Mouse (Mus musculus): Measurements from ENCODE around the gene Espn. TPM values are rescaled to one million over a fixed set of nuclear protein-coding genes. Genes with fewer than 3 reads are reported as not detected.

Gene Espn
- polyA plus RNA-seq, 1 experiment from 2014 or later = 1.6 TPM

DNA sequence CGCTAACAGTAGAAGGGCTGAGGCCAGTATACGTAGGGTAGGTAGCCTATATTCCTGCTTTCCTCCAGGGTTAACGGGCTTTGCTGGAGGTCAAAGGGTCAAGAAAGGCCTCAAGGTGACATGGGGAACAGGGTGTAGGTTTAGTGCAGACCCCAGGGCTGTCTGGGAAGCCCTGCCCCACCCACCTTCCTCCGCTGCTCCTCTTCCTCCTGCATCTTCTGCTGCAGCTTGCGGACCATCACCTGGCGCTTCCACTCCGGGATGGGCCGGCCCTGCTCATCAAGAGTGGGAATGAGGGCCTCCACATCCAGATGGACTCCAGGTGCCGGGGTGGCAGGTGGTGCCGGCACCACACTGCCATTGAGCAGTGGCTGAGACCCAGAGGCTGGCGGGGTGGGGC, 24.3 kb downstream of the Espn start:
- Histone ChIP-seq H3K9me3 (no peaks in the 10 kb centered on the region), H3K4me1 (replicated peaks) (peaks cover 78% of the 10 kb centered on the region), H3K27me3 (ENCODE audit: insufficient read depth, poor library complexity, severe bottlenecking) (peaks cover 100% of the 10 kb centered on the region), H3K27ac (no peak overlapping the region), H3K4me3 (no peak overlapping the region), H3K36me3 (no peaks in the 10 kb centered on the region)
- no peak for DNase-seq (ENCODE audit: low spot score)
- 79% methylated on average over 11 of the region's 11 CpGs for WGBS

DNA sequence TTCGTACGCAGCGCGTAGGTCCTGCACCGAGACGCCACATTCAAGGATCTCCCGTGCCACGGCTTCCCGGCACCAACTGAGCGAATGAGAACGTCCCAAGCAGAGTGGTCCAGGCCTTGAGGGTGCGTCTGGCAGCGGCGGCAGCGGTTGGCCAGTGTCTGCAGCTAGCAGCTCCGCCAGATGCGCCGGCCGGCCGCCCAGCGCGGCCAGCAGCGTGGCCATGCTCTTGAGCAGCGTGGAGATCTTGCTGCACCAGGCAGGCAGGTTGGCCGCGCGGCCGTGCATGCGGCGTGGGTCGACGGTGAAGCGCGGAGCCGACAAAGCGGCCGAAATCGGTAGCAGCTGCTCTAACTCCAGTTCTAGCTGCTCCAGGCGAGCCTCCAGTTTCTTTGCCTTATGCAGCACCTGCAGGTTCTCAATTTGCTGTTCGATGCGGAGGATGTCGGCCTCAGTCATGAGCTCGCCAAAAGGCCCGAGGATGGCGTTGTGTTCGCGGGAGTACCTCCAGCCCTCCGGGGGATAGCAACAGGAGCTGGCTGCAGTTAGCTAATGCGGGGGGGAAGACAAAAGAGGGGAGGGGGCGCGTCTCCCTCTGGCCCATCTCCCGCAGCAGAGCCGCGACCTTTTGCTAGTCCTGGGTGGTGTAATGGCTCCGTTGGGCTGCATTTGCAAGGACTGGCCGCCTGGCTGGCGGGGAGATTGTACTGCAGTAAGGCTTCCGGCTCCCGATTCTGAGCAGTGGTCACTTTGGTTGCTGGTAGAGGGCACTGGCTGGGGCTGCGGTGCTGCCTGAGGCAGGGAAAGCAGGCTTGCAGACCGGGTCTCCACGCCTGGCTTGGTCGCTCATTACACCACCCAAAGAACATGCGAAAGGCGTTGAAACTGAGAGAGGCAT, 25.9 kb downstream of the Espn start:
- H3K36me3 ChIP-seq = no peaks in the 10 kb centered on the region
- 4% methylated on average over 65 of the region's 65 CpGs for WGBS
- H3K4me1 ChIP-seq (replicated peaks) = peaks cover 65% of the 10 kb centered on the region
- H3K9me3 ChIP-seq = no peaks in the 10 kb centered on the region
- H3K27ac ChIP-seq = no peak overlapping the region
- peak; percentile 59 for DNase-seq (ENCODE audit: low spot score)
- H3K4me3 ChIP-seq = peak overlapping the region; percentile 40
- H3K27me3 ChIP-seq (ENCODE audit: insufficient read depth, poor library complexity, severe bottlenecking) = peaks cover 100% of the 10 kb centered on the region

DNA sequence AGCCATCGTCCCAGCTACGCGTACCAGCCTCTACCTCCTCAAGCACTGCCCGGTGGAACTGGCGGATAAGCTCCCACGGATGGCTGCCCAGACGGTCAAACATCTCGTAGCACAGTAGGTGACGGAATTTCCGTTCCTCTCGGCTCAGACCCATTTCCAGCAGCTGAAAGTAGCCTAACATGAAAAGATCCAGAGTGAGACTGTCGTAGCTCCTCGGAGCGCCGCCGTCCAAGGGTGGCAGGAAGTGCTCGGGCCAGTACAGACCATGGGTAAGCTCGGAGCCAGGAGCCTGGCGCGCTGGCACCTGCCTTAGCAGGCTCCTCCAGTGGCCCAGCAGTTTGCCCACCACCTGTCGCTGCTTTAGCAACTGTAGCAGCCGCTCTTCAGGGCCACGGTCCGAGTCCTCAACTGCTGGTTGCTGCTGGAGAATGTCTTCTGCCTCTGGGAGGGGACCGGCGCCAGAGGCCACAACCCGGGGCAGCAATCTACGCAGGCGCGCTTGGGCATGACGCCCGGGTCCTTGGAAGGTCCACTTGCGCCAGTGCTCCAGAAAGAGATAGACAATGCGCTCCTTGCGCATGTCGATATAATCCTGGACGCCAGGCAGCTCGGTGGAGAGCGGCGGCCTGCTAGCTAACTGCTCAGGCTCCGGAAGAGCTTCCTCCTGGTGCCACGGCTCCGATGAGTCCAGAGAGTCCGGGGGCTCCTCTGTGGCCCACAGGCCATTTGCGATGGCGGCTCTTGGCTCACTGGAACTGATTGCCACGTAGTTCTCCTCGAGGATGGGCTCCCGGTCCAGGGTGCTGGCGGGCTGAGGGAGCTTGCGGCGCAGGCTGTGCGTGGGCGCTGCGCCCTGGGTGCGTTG, 26.8 kb downstream of the Espn start:
- H3K36me3 ChIP-seq = no peaks in the 10 kb centered on the region
- H3K4me3 ChIP-seq = peak overlapping the region; percentile 40
- H3K4me1 ChIP-seq (replicated peaks) = peaks cover 65% of the 10 kb centered on the region
- no peaks in the 10 kb centered on the region for H3K9me3 ChIP-seq
- peaks cover 100% of the 10 kb centered on the region for H3K27me3 ChIP-seq (ENCODE audit: insufficient read depth, poor library complexity, severe bottlenecking)
- WGBS = 5% methylated on average over 56 of the region's 56 CpGs
- no peak overlapping the region for H3K27ac ChIP-seq
- DNase-seq (ENCODE audit: low spot score) = no peak

DNA sequence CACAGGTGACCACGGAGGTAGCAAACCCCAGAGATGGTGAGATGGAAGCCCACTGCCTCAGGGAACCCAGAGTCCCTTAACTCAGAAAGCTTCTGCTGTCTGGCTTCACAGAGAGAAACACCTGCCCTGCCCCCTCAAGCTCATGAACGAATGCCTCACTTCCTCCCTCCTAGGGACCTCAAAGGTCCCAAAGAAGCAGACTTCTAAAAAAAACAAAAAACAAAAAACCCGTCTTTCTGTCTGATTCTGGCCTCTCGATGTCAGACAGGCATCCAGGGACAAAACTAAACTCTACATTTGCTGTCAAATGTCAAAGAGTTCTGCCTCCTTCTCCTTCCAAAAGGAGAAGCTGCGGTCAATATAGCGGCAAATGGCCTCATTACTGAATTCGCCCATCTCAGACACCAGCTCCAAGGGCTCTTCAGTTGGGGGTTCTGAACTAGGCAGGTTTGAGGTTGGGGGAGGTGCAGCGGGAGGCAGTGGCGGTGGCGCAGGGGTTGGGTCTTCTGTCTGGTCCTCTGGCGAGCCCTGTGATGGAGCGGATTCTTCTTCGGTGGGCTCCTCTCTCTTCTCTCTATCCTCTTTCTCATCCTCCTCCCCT, 27.7 kb downstream of the Espn start:
- H3K27ac ChIP-seq = no peak overlapping the region
- DNase-seq (ENCODE audit: low spot score) = no peak
- no peaks in the 10 kb centered on the region for H3K9me3 ChIP-seq
- peaks cover 100% of the 10 kb centered on the region for H3K27me3 ChIP-seq (ENCODE audit: insufficient read depth, poor library complexity, severe bottlenecking)
- H3K4me1 ChIP-seq (replicated peaks) = peaks cover 65% of the 10 kb centered on the region
- no peaks in the 10 kb centered on the region for H3K36me3 ChIP-seq
- H3K4me3 ChIP-seq = no peak overlapping the region
- WGBS = 8% methylated on average over 13 of the region's 13 CpGs

DNA sequence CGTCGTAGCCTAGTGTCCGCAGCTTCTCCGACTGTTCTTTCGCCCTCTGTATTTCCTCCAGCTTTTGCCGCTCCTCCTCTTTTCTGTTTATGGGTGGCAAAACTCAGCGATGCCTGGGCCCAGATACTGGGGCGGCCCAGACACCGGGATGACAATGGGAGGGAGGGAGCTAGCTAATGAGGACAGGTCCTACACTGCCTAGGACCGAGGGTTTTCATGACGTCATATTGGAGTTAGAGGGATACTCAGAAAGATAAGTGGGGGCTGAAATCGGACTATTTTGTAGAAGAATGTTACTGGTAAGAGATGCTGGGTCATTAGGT, 31.0 kb downstream of the Espn start:
- Histone ChIP-seq H3K27ac (no peak overlapping the region), H3K4me3 (peak overlapping the region; percentile 39), H3K9me3 (no peaks in the 10 kb centered on the region), H3K4me1 (replicated peaks) (peaks cover 47% of the 10 kb centered on the region), H3K36me3 (no peaks in the 10 kb centered on the region), H3K27me3 (ENCODE audit: insufficient read depth, poor library complexity, severe bottlenecking) (peaks cover 100% of the 10 kb centered on the region)
- no peak for DNase-seq (ENCODE audit: low spot score)
- 2% methylated on average over 12 of the region's 12 CpGs for WGBS

DNA sequence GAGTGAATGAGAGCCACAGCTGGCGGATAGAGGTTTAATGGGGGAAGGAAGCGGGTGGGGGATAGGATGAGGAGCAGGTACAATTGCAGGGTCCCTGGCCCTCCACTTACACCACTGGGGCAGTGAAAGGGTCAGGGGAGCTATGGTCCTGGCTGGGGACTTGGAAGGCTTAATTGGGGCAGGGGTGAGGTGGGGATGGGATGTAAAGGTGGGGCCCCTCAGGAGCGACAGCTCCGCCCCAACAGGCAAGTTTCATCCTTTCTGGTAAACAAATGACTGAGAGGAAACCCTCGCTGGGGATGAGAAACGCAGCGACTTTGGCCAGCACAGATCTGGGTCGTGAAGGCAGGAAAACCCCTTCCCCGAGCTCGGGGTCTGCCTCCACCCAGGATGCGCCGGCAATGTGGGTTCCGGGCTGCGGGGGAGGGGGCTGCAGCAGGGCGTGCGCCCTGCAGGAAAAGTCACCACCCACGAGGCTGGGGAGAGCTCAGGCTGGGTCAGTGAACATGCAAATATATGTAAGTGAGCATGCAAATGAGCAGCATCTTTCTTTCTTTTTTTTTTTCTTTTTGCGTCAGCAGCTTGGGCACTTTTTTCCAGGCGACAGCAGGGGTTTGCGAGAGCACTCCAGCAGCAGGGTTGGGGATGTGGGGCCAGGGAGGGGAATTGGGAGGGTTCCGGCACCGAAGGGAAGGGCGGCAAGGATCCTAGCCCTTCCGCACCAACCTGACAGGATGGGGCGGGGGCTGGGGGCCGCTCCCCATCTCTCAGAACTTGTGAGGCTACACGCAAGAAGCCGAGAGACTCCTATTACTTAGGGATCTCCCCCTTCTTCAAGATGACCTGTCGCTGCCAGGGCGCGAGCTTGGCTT, 31.6 kb downstream of the Espn start:
- Histone ChIP-seq H3K9me3 (no peaks in the 10 kb centered on the region), H3K27me3 (ENCODE audit: insufficient read depth, poor library complexity, severe bottlenecking) (peaks cover 100% of the 10 kb centered on the region), H3K4me1 (replicated peaks) (peaks cover 47% of the 10 kb centered on the region), H3K4me3 (peak overlapping the region; percentile 39), H3K36me3 (no peaks in the 10 kb centered on the region), H3K27ac (no peak overlapping the region)
- no peak for DNase-seq (ENCODE audit: low spot score)
- 1% methylated on average over 31 of the region's 31 CpGs for WGBS

DNA sequence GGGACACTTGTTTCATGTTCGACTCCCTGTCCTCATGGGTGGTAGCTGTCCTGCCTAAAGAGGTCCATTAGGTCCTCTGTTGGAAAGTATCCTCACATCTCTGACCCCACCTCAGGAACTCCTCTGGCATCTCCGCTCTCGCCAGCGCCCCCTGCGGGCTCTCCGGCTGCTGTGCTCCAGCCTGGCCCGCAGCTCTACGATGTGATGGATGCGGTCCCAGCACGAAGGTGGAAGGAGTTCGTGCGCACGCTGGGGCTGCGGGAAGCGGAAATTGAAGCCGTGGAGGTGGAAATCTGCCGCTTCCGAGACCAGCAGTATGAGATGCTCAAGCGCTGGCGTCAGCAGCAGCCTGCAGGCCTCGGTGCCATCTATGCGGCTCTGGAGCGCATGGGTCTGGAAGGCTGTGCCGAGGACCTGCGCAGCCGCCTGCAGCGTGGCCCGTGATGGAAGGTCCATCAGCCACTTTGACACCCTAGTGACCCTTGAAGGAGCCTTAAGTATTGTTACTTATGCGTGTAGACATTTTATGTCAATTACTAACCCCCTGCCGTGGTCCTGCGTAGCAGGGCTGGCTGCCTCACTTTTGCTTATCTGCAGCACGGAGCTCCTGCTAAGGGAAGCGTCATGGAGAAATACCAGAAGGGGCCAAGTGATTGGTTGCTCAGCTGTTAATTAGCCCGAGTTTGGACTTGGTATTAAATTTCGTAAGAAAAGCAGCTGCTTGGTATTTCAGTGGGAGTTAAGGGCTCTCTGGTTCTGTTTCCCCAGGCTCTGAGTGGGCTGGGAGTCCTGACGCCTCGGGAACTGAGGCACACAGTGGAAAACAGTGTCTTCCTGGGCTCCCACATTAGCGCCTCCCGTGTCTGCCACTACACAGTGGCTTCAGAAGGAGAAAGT, 32.5 kb downstream of the Espn start:
- peaks cover 7% of the 10 kb centered on the region; the same call in 1 of the 2 replicates for H3K36me3 ChIP-seq
- H3K9me3 ChIP-seq = no peaks in the 10 kb centered on the region
- WGBS = 3% methylated on average over 39 of the region's 39 CpGs
- peaks cover 44% of the 10 kb centered on the region for H3K4me1 ChIP-seq (replicated peaks)
- H3K27me3 ChIP-seq (ENCODE audit: insufficient read depth, poor library complexity, severe bottlenecking) = peaks cover 100% of the 10 kb centered on the region
- H3K27ac ChIP-seq = no peak overlapping the region
- peak; percentile 75 for DNase-seq (ENCODE audit: low spot score)
- peak overlapping the region; percentile 39 for H3K4me3 ChIP-seq

DNA sequence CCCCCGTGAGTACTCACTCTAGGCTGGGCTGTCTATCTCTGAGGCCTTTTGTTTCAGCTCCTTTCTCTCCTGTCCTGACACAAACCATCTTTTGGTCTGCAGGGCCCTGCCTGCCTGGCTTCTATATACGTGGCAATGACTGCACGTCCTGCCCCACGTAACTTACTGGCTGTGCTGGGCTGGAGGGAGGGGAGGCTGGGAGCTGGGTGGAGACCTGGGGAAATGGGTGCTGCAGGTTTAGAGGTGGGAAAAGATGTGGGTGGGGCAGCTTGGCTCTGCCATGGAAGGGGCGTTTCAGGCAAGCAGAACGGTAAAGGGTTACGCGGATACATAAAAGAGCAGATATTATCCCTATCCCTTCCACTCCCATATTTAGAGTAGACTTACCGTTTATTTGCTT, 34.6 kb downstream of the Espn start:
- Histone ChIP-seq H3K4me1 (replicated peaks) (peaks cover 46% of the 10 kb centered on the region), H3K27ac (0 out of 2 replicates have a peak overlapping the region, but pooled peaks have one; percentile 2)

DNA sequence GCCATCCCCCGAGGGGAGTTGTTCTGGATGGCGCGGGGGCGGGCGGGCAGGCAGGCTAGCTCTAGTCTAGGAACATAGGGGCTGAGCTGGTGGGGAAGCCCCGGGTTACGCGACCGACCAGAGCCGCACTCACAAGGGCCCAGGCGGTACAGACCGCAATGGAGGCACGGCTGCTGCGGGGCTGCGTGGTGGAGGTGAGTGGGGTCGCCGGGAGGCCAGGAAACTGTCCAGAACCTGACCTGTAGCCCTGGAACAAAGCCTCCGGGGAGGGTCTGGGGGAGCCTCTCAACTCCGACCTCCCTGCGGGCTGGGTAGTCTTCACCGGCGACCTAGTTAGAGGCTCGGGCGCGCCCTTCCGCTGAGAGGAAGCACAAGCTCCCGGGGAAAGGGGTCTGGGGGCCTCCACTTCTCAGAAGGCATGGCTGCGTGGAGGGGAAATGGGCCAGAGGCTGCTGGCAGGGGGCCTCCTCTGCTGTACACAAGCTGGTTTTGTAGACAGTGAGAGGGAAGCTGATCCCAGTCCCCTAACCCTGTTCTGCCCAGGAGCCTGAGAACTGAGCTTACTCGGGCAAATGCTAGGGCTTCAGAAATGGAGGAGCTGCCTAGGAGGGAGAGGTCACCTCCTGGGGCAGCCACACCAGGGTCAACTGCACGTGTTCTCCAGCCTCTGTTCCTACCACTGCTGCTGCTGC, 36.1 kb downstream of the Espn start, which contains the start of gene Tnfrsf25:
Gene Tnfrsf25 (plus strand): TSS at position 14 of the 692 bp plus-strand sequence.
- Histone ChIP-seq H3K9me3 (no peaks in the 10 kb centered on the region), H3K27me3 (ENCODE audit: insufficient read depth, poor library complexity, severe bottlenecking) (peaks cover 87% of the 10 kb centered on the region), H3K4me1 (replicated peaks) (peaks cover 42% of the 10 kb centered on the region), H3K36me3 (peaks cover 40% of the 10 kb centered on the region), H3K4me3 (peak within 1 kb of the TSS; percentile 39), H3K27ac (peak within 1 kb of the TSS; percentile 46)
- WGBS = 2% methylated on average over 30 of the region's 30 CpGs
- no peak for DNase-seq (ENCODE audit: low spot score)

More for the DNA sequence above, 34.6 kb downstream of the Espn start:
- Histone ChIP-seq H3K27me3 (ENCODE audit: insufficient read depth, poor library complexity, severe bottlenecking) (peaks cover 96% of the 10 kb centered on the region), H3K9me3 (no peaks in the 10 kb centered on the region), H3K36me3 (peaks cover 28% of the 10 kb centered on the region), H3K4me3 (no peak overlapping the region)
- WGBS = 70% methylated on average over 9 of the region's 9 CpGs
- no peak for DNase-seq (ENCODE audit: low spot score)

DNA sequence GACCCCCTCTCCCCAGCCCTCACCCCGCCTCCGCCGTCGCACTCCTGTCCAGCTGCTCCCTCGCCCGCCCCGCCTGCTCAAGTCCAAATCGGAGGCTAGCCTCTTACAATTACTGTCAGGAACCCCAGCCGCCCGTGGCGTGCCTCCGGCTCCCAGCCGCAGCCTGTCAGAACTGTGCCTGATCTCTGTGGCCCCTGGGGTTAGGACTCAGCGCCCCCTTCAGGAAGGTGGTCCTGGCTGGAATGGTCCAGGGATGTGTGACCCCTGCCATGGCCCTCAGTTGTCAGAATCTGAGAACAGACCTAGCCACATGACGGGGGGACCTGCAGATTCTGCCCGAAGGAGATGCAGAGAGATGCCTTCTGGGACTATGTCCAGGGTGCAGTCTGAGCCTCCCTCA, 38.1 kb downstream of the Espn start:
- peaks cover 74% of the 10 kb centered on the region for H3K27me3 ChIP-seq (ENCODE audit: insufficient read depth, poor library complexity, severe bottlenecking)
- H3K36me3 ChIP-seq = peaks cover 58% of the 10 kb centered on the region
- no peak overlapping the region for H3K27ac ChIP-seq
- H3K4me1 ChIP-seq (replicated peaks) = peaks cover 23% of the 10 kb centered on the region
- 50% methylated on average over 16 of the region's 16 CpGs for WGBS
- H3K9me3 ChIP-seq = no peaks in the 10 kb centered on the region
- DNase-seq (ENCODE audit: low spot score) = no peak
- no peak overlapping the region for H3K4me3 ChIP-seq

DNA sequence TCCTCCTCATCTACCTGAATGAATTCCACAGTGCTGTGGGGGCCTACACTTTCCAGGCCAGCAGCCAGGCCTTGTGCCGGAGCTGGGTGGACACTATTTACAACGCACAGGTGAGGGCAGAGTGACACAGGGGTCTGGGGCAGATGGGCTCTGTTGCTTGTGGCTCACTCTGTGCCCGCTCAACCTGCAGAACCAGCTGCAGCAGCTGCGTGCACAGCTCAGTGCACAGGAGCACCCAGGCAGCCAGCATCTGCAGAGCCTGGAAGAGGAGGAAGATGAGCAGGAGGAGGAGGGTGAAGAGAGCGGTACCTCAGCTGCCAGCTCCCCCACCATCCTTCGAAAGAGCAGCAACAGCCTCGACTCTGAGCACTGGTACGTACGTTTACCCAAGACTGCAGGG, 39.8 kb downstream of the Espn start:
- Histone ChIP-seq H3K4me3 (no peak overlapping the region), H3K27ac (no peak overlapping the region), H3K9me3 (no peaks in the 10 kb centered on the region), H3K27me3 (ENCODE audit: insufficient read depth, poor library complexity, severe bottlenecking) (peaks cover 72% of the 10 kb centered on the region), H3K4me1 (replicated peaks) (peaks cover 40% of the 10 kb centered on the region), H3K36me3 (peaks cover 70% of the 10 kb centered on the region)
- 77% methylated on average over 9 of the region's 9 CpGs for WGBS
- no peak for DNase-seq (ENCODE audit: low spot score)
